Mouse (Mus musculus) small intestine, adult 2 months (tissue): ENCODE measurements at regions not wholly inside any gene's neighbourhood (a gene's known extent, or its start where the extent isn't known, plus 50 kb on each side); places are given as distances from the start of the nearest gene placed in this dataset.

Source experiments
- CTCF ChIP-seq: fragments of 200-500 bp; IDR thresholded peaks from 2 replicates; pipeline ENCODE4 v1.5.1; 2012; ENCODE audit warnings: low read depth, mild to moderate bottlenecking, control low read depth, inconsistent platforms, low read length, moderate library complexity, mixed read lengths; ENCODE audit not compliant: insufficient replicate concordance, insufficient read length; ENCODE audit errors: extremely low read depth
- POLR2A ChIP-seq: fragments of 200-500 bp; IDR thresholded peaks from 2 replicates; pipeline ENCODE4 v1.6.1; 2012; ENCODE audit warnings: low read depth, mild to moderate bottlenecking, control low read depth, inconsistent platforms, low read length, moderate library complexity

GRCm38 (mm10) chr4:125356441-125356840 is 134.1 kb upstream of the Grik3 start:
- TF ChIP-seq CTCF (no peak), POLR2A (no peak)
